Mouse (Mus musculus) stomach, postnatal 0 days (tissue): ENCODE results near the gene Slc18b1.

Experiments
- CTCF ChIP-seq: IDR thresholded peaks from 2 replicates; pipeline ENCODE4 v1.5.1; 2016; ENCODE audit warnings: antibody characterized with exemption, low read depth, mild to moderate bottlenecking, moderate library complexity
- EP300 ChIP-seq: optimal IDR thresholded peaks from 2 replicates; pipeline ENCODE3; 2016; ENCODE audit warnings: antibody characterized with exemption

DNA sequence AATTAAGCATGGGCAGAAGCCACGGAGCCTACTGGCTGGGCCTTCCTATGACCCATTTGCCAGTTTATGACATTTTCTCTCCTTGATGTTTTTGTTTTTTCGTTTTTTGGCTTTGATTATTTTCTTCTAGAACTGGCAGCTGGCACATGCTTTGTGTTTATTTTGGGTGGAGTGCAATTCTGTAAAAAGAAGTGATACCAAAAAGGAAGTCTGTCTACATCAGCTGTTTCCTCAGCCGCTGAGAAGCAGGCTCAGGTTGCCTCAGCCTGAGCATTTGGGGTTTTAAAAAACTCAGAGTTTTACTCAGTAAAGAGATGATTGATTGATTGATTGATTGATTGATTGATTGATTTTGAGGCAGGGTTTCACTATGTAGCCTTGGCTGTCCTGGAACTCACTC, 6.1 kb downstream of the Slc18b1 start:
- TF ChIP-seq CTCF, result no peak
- no peak for TF ChIP-seq EP300
